Mouse (Mus musculus) frontal cortex, postnatal 14 days (tissue): Measurements from ENCODE around the gene Fbxl7.

Source experiments
- DNase-seq, 2 experiments: peaks; one replicate each; pipeline ENCODE4 v3.0.0; 2022; ENCODE audit warnings: low spot score in 2 of 2

Fbxl7 gene

DNA sequence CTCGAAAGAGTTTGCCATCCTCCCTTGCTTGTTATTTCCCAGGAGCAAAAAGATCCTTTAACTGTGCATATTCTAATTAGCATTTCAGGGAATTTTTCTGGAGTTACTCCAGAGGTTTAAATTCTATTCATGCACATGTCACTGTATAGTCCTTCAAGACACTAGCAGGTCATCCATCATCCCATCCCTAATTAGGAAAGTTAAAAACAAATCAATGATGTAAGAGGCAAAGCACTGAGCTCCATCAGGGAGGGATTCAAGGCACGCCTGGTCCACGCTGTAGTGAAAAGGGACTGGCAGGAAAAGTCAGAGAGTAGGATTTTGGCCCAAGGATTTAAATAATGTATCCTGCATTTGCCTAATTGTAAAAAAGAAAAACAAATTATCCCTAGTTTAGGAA is 202.3 kb downstream of the Fbxl7 start:
- no peak for DNase-seq

- no peak for DNase-seq
Measured at GRCm38 (mm10) chr15:26688472-26689104, 206.8 kb downstream of the Fbxl7 start.

GRCm38 (mm10) chr15:26687729-26688128 is 207.7 kb downstream of the Fbxl7 start:
- DNase-seq: no peak

- DNase-seq: no peak
Measured at GRCm38 (mm10) chr15:26682279-26682678, 213.1 kb downstream of the Fbxl7 start.

GRCm38 (mm10) chr15:26673239-26673859 is 222.0 kb downstream of the Fbxl7 start:
- peak in 1 of 2 experiments; percentile 8 for DNase-seq

- DNase-seq: no peak
Measured at GRCm38 (mm10) chr15:26654988-26655387, 240.4 kb downstream of the Fbxl7 start.

- DNase-seq: no peak
Measured at GRCm38 (mm10) chr15:26642563-26642962, 252.8 kb downstream of the Fbxl7 start.

DNA sequence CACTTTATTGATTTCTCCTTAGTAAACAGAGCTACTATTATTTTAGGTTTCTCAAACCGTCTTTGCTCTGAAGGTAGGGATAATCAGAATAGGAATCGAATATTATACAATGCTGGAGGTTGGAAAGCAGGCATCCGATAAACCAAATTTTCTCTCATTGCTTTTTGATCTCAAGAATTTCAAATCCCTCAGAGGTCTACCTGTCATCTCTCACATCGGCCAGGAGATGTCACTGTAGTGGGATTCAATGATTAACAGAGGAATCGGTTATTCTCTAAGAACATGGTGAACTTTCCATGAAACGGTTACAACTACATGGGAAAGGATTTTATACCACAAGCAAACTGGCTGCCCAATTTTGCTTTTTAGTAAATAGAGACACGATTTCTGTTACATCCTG is 255.7 kb downstream of the Fbxl7 start:
- no peak for DNase-seq

DNA sequence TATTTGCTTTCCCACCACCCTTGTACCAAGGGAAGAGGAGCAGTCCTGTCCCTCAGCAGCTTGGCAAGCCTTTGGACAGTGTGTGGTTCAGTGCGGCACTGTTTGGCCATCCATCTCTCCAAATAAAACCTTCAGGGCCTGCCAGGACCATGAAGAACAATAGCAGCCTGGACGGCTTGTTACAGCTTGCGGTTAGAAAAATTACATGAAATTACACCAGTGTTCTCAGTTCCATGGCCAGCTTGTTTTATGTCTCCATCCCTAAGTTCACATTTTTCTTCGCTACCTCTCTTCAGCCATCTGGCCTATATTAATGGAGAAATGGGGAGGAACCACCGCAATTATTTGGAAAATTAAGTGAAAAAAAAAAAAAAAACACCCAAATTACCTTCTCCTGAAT is 259.8 kb downstream of the Fbxl7 start:
- no peak for DNase-seq

DNA sequence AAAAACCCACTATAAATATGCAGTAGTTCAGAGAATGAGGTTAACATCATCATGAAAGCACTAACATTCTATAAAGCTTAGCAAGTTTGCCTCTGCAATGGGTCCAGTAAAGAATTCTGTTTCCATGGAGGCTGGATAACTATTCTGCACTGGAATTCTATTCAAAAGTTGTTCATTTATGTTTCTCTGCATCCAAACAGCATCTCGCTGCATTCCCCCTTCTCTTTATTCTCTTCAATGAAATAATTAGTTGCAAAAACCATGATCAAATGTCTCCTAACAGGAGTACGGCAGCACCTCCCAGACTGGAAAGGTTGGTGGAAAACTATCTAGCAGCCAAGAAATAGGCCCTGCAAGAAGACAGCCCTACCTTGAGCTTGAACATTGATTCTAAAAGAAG is 267.2 kb downstream of the Fbxl7 start:
- no peak for DNase-seq

DNA sequence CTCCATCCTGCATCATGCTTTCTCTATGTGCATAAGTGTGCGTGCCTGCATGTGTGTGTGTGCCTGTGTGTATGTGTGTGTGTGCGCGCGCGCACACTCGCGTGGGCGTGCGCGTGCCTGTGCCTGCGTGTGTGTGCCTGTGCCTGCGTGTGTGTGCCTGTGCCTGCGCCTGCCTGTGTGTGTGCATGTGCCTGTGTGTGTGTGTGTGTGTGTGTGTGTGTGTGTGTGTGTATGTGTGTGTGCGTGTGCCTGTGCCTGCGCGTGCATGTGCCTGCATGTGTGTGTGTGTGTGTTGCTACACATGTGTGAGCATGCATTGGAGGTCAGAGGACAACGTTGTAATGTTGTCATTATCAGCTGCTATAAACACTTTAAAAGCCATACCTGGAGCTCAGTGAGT is 272.1 kb downstream of the Fbxl7 start:
- DNase-seq: no peak

DNA sequence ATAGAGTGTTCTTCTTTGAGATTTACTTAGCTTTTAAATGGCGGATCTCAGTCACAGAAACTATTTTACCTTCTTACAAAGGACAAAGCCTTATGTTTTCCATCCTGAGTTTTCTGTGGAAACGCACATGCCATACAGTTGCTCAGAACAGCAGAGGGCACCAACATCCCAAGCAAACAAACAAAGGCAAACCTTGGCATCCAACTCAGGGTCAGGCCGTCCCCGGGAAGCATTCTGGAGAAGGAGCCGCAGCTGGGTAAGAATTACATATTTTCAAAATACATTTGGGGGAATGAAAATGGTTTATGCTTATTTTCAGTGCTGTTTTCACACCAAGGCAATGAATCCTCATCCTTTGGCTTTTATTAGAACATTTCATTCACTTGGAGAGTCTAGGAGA is 275.1 kb downstream of the Fbxl7 start:
- DNase-seq: peak; percentile 8 to 14

- no peak for DNase-seq
Measured at GRCm38 (mm10) chr15:26619221-26619620, 276.2 kb downstream of the Fbxl7 start.

GRCm38 (mm10) chr15:26596239-26596638 is 299.1 kb downstream of the Fbxl7 start:
- no peak for DNase-seq

- no peak for DNase-seq
Measured at GRCm38 (mm10) chr15:26579947-26580709, 315.3 kb downstream of the Fbxl7 start.

DNA sequence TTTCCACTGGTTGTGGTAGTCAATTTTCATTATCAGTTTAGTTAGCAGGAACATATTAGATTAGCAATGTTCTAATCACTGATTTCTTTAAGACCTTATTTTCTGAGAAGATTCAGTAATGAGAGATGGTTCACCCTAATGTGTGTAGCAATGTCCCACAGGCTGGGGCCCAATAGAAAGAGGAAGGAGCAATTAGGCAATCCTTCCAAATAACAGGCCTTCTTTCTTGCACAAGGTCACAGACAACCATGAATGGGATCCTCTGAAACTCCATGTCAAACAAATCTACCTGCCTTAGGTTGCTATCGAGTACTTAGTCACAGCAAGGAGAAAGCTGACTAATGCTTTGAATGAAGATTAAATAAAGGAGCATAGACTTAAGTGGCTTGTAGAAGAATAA is 316.9 kb downstream of the Fbxl7 start:
- DNase-seq: no peak

DNA sequence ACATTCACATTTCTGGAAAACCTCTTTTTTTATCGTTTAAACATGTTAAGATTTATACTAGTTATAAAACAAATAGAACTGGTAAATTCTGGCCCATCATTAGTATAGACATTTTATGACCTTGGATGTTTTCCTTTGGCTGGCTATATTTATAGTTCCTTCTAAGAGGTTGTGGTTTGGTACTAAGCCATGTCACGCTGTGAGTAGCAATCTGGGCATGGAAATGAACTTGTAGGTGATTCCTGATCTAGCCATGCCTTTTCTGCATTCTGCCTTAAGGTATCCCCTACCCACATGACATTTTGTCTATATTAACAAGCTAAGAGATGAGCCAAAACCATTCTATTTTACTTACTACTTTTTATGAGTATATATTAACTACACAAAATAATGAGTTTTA is 329.3 kb downstream of the Fbxl7 start:
- DNase-seq: no peak

GRCm38 (mm10) chr15:26553620-26554019 is 341.8 kb downstream of the Fbxl7 start:
- no peak for DNase-seq

- no peak for DNase-seq
Measured at GRCm38 (mm10) chr15:26533997-26534700, 361.2 kb downstream of the Fbxl7 start.

DNA sequence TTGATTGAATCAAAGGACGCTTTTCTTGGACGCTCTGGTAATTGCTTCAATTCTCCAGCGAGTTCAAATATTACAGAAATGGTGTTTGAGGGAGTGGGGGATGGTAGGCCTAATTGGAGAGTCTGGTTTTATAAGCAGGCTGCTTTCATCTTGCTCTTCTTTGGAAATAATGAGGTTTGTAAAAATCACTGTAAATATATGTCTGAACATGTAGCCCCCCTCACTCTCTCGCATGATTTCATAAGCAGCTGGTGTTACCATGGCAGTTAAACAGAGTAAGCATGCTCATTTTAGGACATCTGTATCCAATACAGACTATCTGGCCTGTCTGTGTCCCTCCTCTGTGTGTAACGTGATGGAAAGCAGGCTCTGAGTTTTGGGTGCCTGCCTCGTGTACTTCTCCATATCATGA is 376.2 kb downstream of the Fbxl7 start:
- no peak for DNase-seq

DNA sequence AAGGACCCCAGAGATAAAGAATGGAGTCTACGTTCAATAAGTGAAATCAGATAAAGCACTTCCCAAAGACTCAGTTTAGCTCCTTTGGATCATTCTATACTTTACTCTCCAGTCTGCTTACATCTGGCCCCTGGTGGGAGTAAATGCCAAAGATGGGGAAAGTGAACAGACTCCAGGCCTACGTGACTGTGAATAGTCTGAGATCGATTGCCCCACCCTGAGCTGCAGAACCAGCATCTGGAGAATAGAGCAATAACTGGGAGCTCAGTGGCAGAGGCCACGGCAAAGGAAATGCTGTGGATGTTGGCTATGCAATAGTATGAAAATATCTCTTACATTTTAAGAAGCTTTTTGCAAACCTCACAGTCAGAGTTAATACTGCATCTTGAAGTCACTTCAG is 394.4 kb downstream of the Fbxl7 start:
- DNase-seq: no peak
